Mouse (Mus musculus) spleen, adult 2 months (tissue): ENCODE results near the gene Ngp.

Source experiments
- CTCF ChIP-seq: fragments of 200-500 bp; IDR thresholded peaks from 2 replicates; pipeline ENCODE4 v1.5.1; 2011; ENCODE audit warnings: mild to moderate bottlenecking, inconsistent platforms; ENCODE audit not compliant: insufficient read depth, insufficient read length, insufficient replicate concordance; ENCODE audit errors: extremely low read depth
- POLR2A ChIP-seq: fragments of 200-500 bp; IDR thresholded peaks from 2 replicates; pipeline ENCODE4 v1.6.1; 2011; ENCODE audit warnings: low read depth, low read length, inconsistent platforms

DNA sequence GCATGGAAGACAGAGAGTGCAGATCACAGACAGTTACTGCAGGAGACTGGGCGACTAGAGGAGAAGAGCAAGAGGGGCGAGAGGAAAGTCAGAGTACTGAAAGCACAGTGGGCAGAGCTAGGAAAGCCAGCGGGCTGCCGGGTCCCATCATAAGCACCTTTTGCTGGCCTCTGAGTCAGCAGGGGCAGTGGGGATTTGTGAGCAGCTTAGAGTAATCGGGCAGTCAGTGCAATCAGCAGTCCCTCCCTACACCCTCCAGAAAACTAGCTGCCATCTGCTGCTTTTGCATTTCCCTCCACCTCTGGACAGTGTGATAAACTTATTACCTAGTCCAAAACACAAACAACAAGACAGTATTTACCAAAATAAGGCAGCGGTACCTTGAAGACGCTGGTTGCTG is 42.8 kb downstream of the Ngp start:
- TF ChIP-seq CTCF (no peak), POLR2A (no peak)
